Mouse (Mus musculus) c-Kit-positive CD71-negative TER-119-negative erythroid progenitor cells, embryonic 14.5 days (primary cell): ENCODE measurements around the gene Ifi27.
"Not testable (repeated sequence)": the region's sequence is repeated elsewhere in the genome, so short reads cannot be mapped to it uniquely, and the experiment has no call there.

ENCODE experiments used
- DNase-seq: peaks from one replicate; pipeline ENCODE4 v3.0.0-alpha.2; 2013; ENCODE audit warnings: low read depth

Gene Ifi27

GRCm38 (mm10) chr12:103433986-103434731 lies at the start of gene Ifi27:
Gene Ifi27, plus strand, starts transcription at chr12:103434211.
- DNase-seq, result peak; percentile 5

DNA sequence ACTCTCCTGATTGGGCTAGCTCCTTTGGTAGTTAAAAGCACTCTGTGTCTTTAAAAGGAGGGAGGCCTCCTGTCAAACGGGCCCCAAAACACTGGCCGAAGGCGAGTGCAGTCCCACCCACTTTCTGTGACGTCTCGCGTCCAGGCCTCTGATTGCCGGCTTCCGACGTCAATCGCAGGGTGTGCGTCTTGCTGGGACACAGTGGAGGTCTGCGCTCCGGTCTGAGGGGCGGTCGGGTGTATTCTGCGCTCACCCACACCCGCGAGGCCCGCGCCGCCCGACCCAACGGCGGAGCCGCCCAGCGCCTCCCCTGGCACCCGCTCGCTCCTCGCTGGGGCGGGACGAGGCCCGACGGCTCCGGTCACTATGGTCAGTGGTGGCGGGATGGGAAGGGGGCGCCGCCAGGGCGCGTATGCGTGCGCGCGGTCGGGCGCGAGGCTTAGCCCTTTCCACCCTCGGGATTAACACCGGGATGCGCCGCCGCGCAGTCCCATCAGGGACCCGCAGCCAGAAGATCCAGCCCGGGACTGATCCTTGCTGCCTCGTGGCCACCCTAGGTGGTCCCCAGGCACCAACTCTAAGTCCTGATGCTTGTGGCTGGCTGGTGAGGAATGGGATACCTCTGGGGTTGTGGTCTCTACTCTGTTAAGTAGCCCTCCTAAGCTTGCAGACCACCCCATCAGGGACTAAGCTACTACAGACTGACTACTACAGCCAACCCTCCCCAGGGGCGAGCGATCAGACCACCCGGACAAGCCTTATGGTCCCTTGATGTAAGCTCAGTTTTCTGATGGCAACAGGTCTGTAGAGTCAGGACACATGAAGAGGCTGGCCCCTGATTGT lies 45.3 kb upstream of the Ifi27 start, which contains the start of gene Otub2:
Gene Otub2 (plus strand): TSS at position 178 of the 843 bp plus-strand sequence.
- DNase-seq, result peak; percentile 90

DNA sequence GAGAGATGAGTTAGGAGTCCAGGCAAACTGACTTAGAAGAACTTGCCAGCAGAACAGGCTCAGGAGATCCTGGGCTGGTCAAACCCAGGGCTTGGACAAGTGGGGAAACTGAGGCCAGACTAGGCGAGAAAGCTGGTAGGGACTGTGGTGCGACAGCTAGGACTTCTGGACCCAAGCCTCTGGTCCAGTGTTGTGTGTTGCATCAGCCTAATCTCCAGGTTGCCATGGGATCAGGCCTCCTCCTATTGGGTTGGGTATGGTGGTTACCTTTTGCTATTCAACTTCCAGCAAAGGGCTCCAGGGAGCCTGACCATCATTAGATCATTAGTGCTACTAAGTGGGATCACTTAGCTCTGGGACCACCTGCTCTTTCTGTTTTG lies 44.7 kb upstream of the Ifi27 start:
- no peak for DNase-seq

GRCm38 (mm10) chr12:103389982-103390381 lies 44.0 kb upstream of the Ifi27 start:
- DNase-seq, result no peak

DNA sequence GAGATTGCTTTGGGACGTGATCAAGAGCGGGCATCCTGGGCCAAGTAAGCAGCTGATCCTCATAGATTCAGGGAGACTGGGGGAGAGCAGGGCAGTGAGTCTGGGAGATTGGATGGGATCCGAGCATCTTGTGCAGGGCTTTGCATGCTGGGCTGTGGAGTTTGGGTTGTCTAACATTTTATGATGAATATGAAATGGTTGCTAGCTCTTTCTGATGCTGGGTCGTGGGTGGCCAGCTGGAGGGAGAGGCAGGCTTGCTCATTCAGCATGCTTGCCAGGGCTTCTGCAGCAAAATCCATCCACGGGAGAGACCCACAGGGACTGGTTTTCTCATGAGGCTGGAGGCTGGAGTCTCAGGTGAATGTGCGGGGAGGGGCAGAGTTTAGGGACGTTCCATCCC lies 42.9 kb upstream of the Ifi27 start:
- no peak for DNase-seq

- peak; percentile 53 for DNase-seq
Measured at GRCm38 (mm10) chr12:103393528-103393927, 40.5 kb upstream of the Ifi27 start.

DNA sequence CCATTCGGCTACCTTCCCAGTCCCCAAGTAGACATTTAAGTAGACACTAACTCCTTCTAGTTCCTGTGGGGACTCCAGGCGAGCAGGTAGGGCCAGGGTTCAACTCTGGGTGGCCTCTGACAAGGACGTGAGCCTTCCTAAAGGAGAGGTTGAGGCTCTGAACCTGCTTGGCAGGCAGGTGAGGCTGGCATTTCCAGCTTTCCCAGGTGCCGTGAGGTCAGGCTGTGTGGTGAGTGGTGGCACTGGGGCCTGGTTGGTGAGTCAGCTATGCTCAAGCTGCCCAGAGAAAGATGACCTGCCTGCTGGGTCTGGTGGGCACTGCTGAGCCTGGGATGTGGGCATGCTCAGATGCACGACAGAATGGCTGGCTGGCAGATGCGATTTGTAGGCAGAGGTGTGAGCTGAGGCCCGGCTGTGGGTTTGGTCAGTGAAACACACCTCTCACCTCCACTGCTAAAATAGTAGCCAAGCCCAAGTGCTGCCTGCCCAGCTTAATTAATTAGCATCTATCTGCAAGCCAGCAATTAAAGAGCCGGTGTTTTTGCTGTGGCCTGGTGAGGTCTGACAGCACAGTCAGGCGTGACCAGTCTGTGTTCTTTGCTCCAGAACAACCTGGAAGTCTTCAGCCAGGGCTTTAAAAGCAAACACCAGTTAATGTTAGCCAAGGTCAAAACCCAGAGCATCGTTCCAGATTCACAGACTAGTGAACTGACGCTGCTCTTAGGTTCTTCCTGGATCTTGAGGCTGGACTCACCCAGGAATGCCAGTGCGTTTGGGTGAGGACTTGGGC lies 38.3 kb upstream of the Ifi27 start:
- DNase-seq, result no peak

GRCm38 (mm10) chr12:103396751-103397150 lies 37.3 kb upstream of the Ifi27 start:
- DNase-seq, result no peak

GRCm38 (mm10) chr12:103404131-103404530 lies 29.9 kb upstream of the Ifi27 start:
- DNase-seq, result no peak

DNA sequence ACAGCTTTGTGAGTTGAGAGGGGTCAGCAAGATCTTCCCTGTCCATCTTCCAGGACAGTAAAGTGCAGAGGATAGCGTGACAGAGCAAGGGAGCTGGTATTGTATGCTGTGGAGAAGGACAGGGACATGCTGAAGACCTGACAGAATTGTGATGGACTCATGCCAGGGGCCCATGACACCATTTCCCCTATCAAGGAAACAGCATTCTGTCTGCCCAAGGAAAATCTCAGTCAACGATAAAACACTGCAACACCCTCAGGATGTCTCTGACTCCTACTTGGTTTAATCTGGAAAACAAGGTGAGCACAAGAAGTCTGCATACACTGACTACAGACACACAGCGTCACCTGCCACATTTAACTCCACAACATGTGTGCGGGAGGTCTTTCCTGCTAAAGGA lies 26.3 kb upstream of the Ifi27 start, which contains the start of gene 9330161L09Rik:
Gene 9330161L09Rik (minus strand): TSS at position 101 of the 400 bp plus-strand sequence.
- DNase-seq, result no peak

DNA sequence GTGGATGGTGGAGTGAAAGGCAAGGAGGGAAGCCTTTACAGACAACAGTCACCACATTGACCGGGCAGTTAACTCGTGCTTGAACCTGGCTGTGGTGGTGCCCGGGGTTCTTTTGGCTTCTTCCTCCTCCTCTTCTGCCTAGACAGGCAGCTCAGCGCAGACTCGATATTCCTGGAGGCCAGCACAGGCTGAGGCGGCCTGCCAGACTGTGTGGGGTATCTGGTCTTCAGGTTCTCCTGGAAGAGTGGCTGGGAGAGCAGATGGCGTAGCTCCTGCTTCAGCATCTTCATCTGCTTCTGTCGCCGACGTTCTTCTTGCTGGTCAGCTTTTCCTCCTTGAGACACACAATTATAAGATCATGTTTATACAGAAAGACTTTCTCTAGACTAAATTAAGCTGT lies 25.9 kb upstream of the Ifi27 start:
- no peak for DNase-seq

DNA sequence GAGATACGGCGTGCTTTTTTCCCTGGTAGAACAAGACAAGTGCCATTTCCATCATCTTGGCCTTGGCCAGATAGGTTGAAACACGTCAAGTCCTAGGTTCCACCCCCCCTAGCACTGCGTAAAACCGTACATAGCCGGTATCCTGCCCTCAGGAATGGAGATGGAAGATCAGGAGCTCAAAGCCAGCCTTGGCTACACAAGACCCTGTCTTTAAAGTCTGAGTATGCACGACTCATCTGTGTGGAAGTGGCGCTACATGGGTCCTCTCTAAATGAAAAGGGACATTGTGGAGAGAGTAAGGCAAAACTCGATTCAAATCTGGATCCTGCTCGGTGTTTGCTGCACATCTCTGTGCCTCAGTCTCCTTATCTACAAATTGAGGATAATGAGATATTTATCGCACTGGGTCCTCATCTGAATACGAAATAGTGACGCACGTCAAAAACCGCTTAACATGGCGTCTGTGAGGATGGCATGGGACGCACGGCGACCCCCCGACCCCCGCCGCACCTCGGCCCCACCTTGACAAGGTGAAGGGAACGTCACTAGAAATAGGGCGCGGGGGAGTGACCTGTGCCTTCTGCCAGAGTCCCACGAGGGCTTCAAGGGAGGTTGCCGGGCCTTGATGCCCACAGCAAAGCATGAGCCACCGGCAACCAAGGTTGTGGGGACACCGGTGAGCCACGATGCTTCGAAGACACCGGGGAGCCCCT lies 8.8 kb upstream of the Ifi27 start:
- peak; percentile 4 for DNase-seq

GRCm38 (mm10) chr12:103425729-103426470 lies 8.1 kb upstream of the Ifi27 start, which contains the start of gene Ddx24:
Gene Ddx24, minus strand, starts transcription at chr12:103425830.
- peak; percentile 93 for DNase-seq

DNA sequence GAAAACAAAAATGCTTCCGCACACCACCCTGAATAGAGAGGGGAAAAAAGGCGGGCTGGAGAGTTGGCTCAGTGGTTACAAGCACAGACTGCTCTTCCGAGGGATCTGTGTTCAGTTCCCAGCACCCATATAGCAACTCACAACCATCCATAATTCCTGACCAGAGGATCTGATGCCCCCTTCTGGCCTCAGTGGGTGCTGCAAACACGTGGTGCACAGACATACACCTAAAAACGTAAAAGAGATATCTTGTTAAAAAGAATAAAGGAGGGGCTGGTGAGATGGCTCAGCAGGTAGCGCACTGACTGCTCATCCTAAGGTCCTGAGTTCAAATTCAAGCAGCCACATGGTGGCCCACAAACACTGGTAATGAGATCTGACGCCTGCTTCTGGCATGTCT lies 7.3 kb upstream of the Ifi27 start:
- DNase-seq, result no peak

GRCm38 (mm10) chr12:103433430-103433829 lies 581 bp upstream of the Ifi27 start:
- DNase-seq, result no peak

DNA sequence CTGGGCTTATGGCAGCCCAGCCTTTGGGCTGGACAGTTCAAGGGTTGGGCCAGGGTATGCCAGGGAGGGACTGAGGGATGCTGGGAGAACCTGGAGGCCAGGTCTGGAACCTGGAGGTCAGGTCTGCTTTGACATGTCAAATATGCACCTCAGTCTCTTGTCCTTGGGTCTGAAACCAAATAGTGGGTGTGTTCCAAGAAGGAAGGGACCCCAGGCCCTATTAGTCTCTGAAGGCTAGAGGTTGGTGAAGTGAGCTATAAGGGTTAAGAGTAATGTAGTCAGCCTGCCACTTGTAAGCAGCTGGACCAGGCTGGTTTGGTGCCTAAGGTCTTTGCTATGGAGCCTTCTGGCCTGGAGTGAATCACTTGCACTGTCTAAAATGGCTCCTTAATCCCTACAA lies 850 bp downstream of the Ifi27 start:
- no peak for DNase-seq

GRCm38 (mm10) chr12:103437601-103438000 lies 3.6 kb downstream of the Ifi27 start:
- DNase-seq, result no peak

- peak; percentile 8 for DNase-seq
Measured at GRCm38 (mm10) chr12:103443524-103443923, 9.5 kb downstream of the Ifi27 start, which contains the start of gene Ifi27l2a. Gene Ifi27l2a, minus strand, starts transcription at chr12:103443680.

GRCm38 (mm10) chr12:103444261-103444660 lies 10.2 kb downstream of the Ifi27 start:
- not testable (repeated sequence) for DNase-seq

- no peak for DNase-seq
Measured at GRCm38 (mm10) chr12:103445060-103445459, 11.0 kb downstream of the Ifi27 start.

GRCm38 (mm10) chr12:103453361-103453760 lies 19.4 kb downstream of the Ifi27 start:
- no peak for DNase-seq
